Mouse (Mus musculus) embryonic facial prominence, embryonic 10.5 days (tissue): ENCODE measurements around the gene Rab19. TPM values are rescaled to one million over a fixed set of nuclear protein-coding genes. Genes with fewer than 3 reads are reported as not detected.
"Not testable (repeated sequence)": the region's sequence is repeated elsewhere in the genome, so short reads cannot be mapped to it uniquely, and the experiment has no call there.

Experiments
- DNase-seq: peaks from one replicate; pipeline ENCODE4 v3.0.0-alpha.2; 2017; ENCODE audit warnings: low spot score
- H3K27ac ChIP-seq: fragments of 300-500 bp; sonication (generic); replicated peaks from 2 replicates; pipeline ENCODE4 v1.5.1; 2016; ENCODE audit warnings: mild to moderate bottlenecking
- H3K27me3 ChIP-seq: fragments of 300-500 bp; sonication (generic); replicated peaks from 2 replicates; pipeline ENCODE4 v1.6.1; 2016; ENCODE audit warnings: low read depth, mild to moderate bottlenecking; ENCODE audit not compliant: poor library complexity, severe bottlenecking
- H3K36me3 ChIP-seq: fragments of 300-500 bp; sonication (generic); replicated peaks from 2 replicates; pipeline ENCODE4 v1.6.1; 2016; ENCODE audit warnings: mild to moderate bottlenecking, moderate library complexity
- H3K4me1 ChIP-seq: fragments of 300-500 bp; sonication (generic); 2 replicates; pipeline ENCODE4 v1.6.1; 2016
- H3K4me3 ChIP-seq: fragments of 300-500 bp; sonication (generic); 2 replicates; pipeline ENCODE4 v1.5.1; 2016; ENCODE audit warnings: mild to moderate bottlenecking, moderate library complexity
- H3K9me3 ChIP-seq: fragments of 300-500 bp; sonication (generic); 2 replicates; pipeline ENCODE4 v1.6.1; 2016; ENCODE audit warnings: mild to moderate bottlenecking
- WGBS: fragments of 180-500 bp; shearing (Covaris S2); methylation state at CpG from one replicate; pipeline ENCODE4 v1.1.7; 2016; 5-methylcytosine and 5-hydroxymethylcytosine counted together
- polyA plus RNA-seq: library from polyadenylated mRNA; unstranded; fragments of >200 nt; fragmentation: Nextera tagmentation; extraction: Ambion mirVana; gene quantifications from 2 replicates; pipeline ENCODE4 v1.2.1, GENCODE M21; 2016

Rab19 gene
- polyA plus RNA-seq, 1 experiment from 2014 or later, result 0.87 TPM

DNA sequence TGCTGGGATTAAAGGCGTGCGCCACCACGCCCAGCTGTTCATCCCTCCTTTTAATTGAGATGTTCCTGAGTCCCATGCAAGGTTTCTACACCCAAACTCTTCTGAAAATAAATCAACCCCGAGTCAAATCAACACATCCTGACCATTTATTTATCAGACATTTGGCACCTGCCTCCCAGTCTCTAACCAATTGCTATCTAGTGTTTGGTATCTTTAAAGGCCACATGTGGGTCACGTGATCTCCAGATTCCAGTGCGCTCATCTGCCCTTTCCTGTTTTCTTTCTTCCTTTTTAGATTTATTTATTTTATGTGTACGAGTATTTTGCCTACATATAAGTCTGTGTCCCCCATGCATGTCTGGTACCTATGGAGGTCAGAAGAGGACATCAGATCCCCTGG lies 42.7 kb downstream of the Rab19 start:
- H3K36me3 ChIP-seq, result no peaks in the 10 kb centered on the region
- no peak for DNase-seq
- WGBS, result 90% methylated on average over 7 of the region's 7 CpGs
- H3K4me3 ChIP-seq, result no peak overlapping the region
- peaks cover 10% of the 10 kb centered on the region; the same call in 1 of the 2 replicates for H3K4me1 ChIP-seq
- H3K27me3 ChIP-seq, result peaks cover 20% of the 10 kb centered on the region
- H3K9me3 ChIP-seq, result no peaks in the 10 kb centered on the region
- H3K27ac ChIP-seq, result no peak overlapping the region

GRCm38 (mm10) chr6:39425181-39425580 lies 44.2 kb downstream of the Rab19 start:
- Histone ChIP-seq H3K4me1 (0 out of 2 replicates have a peak, but pooled peaks cover 3% of the 10 kb centered on the region), H3K4me3 (no peak overlapping the region), H3K27ac (no peak overlapping the region), H3K36me3 (no peaks in the 10 kb centered on the region), H3K9me3 (no peaks in the 10 kb centered on the region), H3K27me3 (peaks cover 14% of the 10 kb centered on the region)
- 85% methylated on average over 2 of the region's 2 CpGs for WGBS
- DNase-seq, result no peak

DNA sequence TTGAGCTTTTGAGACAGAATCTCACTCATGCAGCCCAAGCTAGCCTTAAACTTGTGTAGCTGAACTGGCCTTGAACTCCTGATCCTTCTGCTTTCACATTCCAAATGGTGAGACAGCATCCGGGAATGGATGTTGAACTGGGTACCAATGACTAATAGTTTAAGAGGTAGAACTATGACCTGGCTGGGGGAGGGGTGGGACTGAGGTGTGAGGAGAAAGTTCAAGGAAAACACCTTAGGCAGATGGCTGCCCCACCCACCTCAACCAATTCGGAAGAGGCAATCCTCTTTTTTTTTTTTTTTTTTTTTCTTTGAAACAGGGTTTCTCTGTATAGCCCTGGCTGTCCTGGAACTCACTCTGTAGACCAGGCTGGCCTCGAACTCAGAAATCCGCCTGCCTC lies 45.8 kb downstream of the Rab19 start:
- H3K36me3 ChIP-seq, result no peaks in the 10 kb centered on the region
- H3K27ac ChIP-seq, result no peak overlapping the region
- WGBS, result 87% methylated on average over 4 of the region's 4 CpGs
- DNase-seq, result no peak
- H3K9me3 ChIP-seq, result no peaks in the 10 kb centered on the region
- H3K27me3 ChIP-seq, result peaks cover 4% of the 10 kb centered on the region
- H3K4me1 ChIP-seq, result no peaks in the 10 kb centered on the region
- H3K4me3 ChIP-seq, result no peak overlapping the region

DNA sequence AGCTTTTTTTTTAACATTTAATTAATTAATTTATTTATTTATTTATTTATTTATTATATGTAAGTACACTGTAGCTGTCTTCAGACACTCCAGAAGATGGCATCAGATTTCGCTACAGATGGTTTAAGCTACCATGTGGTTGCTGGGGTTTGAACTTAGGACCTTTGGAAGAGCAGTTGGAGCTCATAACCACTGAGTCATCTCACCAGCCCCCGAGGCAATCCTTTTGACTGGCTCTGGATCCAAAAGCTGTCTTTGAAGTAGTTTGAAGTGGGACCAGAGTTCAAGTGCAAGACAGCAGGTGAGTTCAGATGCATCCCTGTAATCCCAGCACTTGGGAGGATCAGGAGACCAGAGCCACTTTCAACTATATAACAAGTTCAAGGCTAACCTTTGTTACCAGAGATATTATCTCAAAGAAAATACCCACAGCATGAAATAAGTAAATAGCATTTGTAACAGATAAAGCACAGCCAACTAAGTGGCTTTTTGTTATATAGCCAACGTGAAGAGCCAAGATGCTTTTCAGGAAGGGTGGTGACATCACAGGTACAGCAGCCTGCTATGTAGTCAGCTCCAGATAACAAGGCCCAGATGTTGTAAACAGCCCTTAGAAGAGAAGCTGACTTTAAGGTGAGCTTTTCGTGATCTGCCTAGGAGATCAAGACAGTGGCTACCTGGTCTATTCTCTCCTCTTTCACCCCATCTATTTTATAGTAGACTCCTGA lies 46.5 kb downstream of the Rab19 start:
- WGBS, result 76% methylated on average over 4 of the region's 4 CpGs

GRCm38 (mm10) chr6:39429007-39429788 lies 48.2 kb downstream of the Rab19 start:
- Histone ChIP-seq H3K36me3 (no peaks in the 10 kb centered on the region), H3K27ac (no peak overlapping the region), H3K27me3 (no peaks in the 10 kb centered on the region), H3K4me3 (no peak overlapping the region), H3K9me3 (no peaks in the 10 kb centered on the region), H3K4me1 (no peaks in the 10 kb centered on the region)
- whole genome bisulfite sequencing, result 81% methylated on average over 6 of the region's 6 CpGs
- no peak for DNase-seq

More for the DNA sequence above, 46.5 kb downstream of the Rab19 start:
- Histone ChIP-seq H3K27ac (no peak overlapping the region), H3K4me3 (no peak overlapping the region), H3K4me1 (no peaks in the 10 kb centered on the region), H3K27me3 (no peaks in the 10 kb centered on the region; the same call in 1 of the 2 replicates), H3K9me3 (no peaks in the 10 kb centered on the region), H3K36me3 (no peaks in the 10 kb centered on the region)
- DNase-seq, result no peak

GRCm38 (mm10) chr6:39430722-39431121 lies 49.7 kb downstream of the Rab19 start:
- H3K4me1 ChIP-seq, result no peaks in the 10 kb centered on the region
- H3K27me3 ChIP-seq, result no peaks in the 10 kb centered on the region
- WGBS, result 73% methylated on average over 11 of the region's 11 CpGs

DNA sequence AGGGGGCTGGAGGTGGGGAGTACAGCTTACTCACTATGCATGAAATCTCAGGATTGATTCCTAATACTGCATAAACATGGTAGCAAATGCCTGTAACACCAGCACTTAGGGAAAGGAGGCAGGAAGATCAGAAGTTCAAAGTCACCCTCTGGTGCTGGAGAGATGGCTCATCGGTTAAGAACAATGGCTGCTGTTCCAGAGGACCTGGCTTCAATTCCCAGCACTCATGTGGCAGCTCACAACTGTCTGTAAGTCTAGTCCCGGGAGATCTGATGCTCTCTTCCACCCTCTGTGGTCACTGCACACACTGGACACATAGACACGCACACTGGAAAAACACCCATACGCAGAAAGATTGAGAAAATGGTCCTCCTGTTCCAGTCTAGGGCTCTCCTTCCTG lies 52.2 kb downstream of the Rab19 start:
- 87% methylated on average over 4 of the region's 4 CpGs for WGBS
- H3K9me3 ChIP-seq, result no peaks in the 10 kb centered on the region

More at GRCm38 (mm10) chr6:39430722-39431121, 49.7 kb downstream of the Rab19 start:
- DNase-seq, result no peak
- no peaks in the 10 kb centered on the region for H3K36me3 ChIP-seq
- no peak overlapping the region for H3K4me3 ChIP-seq
- H3K9me3 ChIP-seq, result no peaks in the 10 kb centered on the region
- no peak overlapping the region for H3K27ac ChIP-seq

GRCm38 (mm10) chr6:39433701-39434100 lies 52.7 kb downstream of the Rab19 start:
- DNase-seq, result no peak
- Histone ChIP-seq H3K36me3 (no peaks in the 10 kb centered on the region), H3K4me3 (no peak overlapping the region), H3K27ac (no peak overlapping the region), H3K27me3 (no peaks in the 10 kb centered on the region), H3K9me3 (no peaks in the 10 kb centered on the region), H3K4me1 (no peaks in the 10 kb centered on the region)

More for the DNA sequence above, 52.2 kb downstream of the Rab19 start:
- no peak for DNase-seq
- H3K27ac ChIP-seq, result no peak overlapping the region
- H3K27me3 ChIP-seq, result no peaks in the 10 kb centered on the region
- no peak overlapping the region for H3K4me3 ChIP-seq
- no peaks in the 10 kb centered on the region for H3K36me3 ChIP-seq
- no peaks in the 10 kb centered on the region for H3K4me1 ChIP-seq

DNA sequence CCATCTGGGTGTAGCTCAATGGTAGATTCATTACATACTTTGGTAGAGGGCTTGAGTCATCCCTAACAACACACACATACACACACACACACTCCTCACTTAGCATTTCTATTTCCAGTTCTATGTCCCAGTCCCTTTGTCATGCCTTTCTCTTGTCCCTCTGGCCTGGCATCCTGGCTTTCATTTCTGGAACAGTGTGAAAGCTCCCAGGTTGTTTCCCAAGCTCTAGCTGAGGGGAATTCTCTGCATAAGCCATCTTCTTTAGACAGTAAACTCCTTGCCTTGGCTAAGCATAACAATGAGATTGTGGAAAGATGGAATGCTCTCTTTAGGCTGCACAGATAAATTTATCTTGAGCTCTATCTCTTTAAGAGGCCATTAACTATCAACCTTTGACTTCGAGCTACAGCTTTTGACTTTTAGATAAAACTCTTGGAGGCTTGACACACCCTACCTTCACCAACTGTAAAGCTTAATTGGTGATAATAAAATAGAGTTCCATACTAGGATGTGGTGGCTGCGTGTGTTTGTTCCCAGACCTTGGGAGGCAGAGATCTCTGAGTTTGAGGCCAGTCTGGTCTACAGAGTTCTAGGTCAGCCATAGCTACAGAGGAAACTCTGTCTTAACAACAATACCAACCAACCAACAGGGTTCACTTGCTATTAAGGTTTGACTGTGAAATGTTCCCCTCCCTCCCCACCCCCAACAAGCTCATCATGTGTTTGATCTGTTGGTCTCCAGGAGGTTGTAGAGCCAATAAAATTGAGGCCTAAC lies 53.3 kb downstream of the Rab19 start:
- DNase-seq, result no peak
- no peaks in the 10 kb centered on the region for H3K4me1 ChIP-seq
- no peaks in the 10 kb centered on the region for H3K36me3 ChIP-seq
- WGBS, result 84% methylated on average over 2 of the region's 2 CpGs
- no peaks in the 10 kb centered on the region for H3K27me3 ChIP-seq
- no peak overlapping the region for H3K27ac ChIP-seq
- no peaks in the 10 kb centered on the region for H3K9me3 ChIP-seq
- no peak overlapping the region for H3K4me3 ChIP-seq

DNA sequence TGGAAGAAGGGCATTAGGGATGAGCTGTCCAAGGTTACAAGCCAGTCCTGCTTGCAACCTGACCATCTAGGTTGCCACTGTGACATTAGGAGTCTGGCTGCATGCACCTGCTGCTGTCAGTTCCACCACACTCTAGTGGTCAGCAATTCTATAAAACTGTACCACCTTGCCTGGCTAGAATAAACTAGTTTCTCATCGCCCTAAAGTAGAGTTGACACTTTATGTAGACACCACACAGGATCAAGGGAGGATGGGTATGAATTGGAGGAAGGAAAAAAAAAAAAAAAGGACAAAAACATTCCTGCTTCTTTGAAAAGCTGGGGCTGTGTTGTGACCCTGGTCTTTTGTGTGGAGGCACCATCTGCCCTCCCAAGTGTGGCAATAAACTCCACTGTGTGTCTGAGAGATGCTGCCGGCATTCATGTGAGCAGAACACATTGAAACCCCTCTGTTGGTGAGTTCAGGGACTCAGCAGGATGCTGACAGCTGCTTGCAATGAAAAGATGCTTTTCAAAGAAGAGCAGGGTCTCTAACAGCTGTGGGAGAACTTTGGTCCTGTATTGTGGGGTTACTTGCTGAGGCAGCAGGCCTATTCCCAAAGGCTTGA lies 54.0 kb downstream of the Rab19 start:
- H3K27ac ChIP-seq, result no peak overlapping the region
- no peaks in the 10 kb centered on the region for H3K27me3 ChIP-seq
- H3K4me3 ChIP-seq, result no peak overlapping the region
- WGBS, result 63% methylated on average over 2 of the region's 2 CpGs
- peak; percentile 24 for DNase-seq
- H3K4me1 ChIP-seq, result no peaks in the 10 kb centered on the region
- no peaks in the 10 kb centered on the region for H3K36me3 ChIP-seq
- H3K9me3 ChIP-seq, result no peaks in the 10 kb centered on the region

- H3K4me3 ChIP-seq, result no peak overlapping the region
- no peaks in the 10 kb centered on the region for H3K4me1 ChIP-seq
- H3K27me3 ChIP-seq, result no peaks in the 10 kb centered on the region
- H3K36me3 ChIP-seq, result no peaks in the 10 kb centered on the region
- H3K27ac ChIP-seq, result no peak overlapping the region
- DNase-seq, result no peak
- H3K9me3 ChIP-seq, result no peaks in the 10 kb centered on the region
- WGBS, result 82% methylated on average over 5 of the region's 5 CpGs
These were observed 54.9 kb downstream of the Rab19 start for GRCm38 (mm10) chr6:39435875-39436274.

- not testable (repeated sequence) for H3K9me3 ChIP-seq, H3K4me3 ChIP-seq, H3K36me3 ChIP-seq, DNase-seq, H3K4me1 ChIP-seq, H3K27me3 ChIP-seq, H3K27ac ChIP-seq
- 90% methylated on average over 6 of the region's 6 CpGs for WGBS
These were observed 56.5 kb downstream of the Rab19 start for GRCm38 (mm10) chr6:39437519-39437918.
